Mouse (Mus musculus): ENCODE measurements at regions not wholly inside any gene's neighbourhood (a gene's known extent, or its start where the extent isn't known, plus 50 kb on each side); places are given as distances from the start of the nearest gene placed in this dataset.

DNA sequence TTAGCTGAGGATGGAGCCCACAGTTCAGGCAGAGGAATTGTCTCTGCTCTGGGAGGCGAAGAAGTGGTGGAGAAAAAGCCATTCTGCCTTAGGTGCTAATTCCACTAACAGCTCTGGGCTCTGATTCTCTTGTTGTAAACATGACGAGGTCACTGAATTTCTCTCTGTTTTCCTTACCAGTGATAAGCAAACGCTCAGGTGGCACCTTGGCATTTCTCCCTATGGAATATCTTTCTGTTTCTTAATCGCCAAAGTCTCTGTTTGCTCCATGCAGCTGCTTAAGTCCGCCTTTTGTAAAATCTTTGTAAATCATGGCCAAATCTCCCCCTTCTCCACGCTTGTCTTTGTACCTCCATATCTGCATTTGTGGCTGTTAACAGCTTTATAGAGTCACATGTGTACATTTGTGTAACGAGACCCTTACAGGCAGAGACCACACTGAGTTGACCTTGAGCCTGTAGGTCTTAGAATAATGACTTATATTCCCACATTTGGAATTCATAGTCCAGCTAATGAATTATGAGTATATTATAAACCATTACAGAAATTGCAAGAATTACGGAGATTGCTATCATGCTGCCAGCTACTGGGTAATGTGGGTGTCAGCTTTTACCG is 225.8 kb downstream of the Usp25 start:
- TF ChIP-seq CTCF (IDR thresholded peaks at IDR 0.05; ENCODE audit: insufficient read depth, low read length) (no peak), POLR2A (IDR thresholded peaks at IDR 0.05; ENCODE audit: borderline replicate concordance, extremely low read depth, low read depth, low read length) (no peak)

All from lung, adult 2 months (tissue).